Mouse (Mus musculus): ENCODE measurements at regions not wholly inside any gene's neighbourhood (a gene's known extent, or its start where the extent isn't known, plus 50 kb on each side); places are given as distances from the start of the nearest gene placed in this dataset.

DNA sequence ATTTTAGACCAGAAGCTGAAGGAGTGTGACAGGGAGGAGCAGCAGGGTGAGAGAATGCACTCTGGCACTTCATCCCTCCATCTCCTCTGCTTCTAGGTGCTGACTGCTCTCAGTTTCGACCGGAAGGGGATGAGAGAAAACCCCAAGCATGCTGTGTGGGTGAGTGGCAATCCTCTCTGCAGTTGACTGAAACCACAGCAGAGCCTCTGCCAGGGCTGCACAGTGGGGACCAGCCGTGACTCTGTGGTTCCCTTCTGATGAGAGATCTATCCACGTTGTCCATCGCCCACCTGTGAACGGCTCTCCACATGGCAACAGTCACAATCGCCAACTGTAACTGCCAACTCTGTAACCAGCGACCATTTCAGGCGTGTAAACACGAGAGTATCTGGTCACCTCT lies 64.6 kb upstream of the Ptpn13 start:
- H3K4me3 ChIP-seq (replicated peaks; ENCODE audit: control insufficient read depth, low read depth, low read length), result no peak overlapping the region
- H3K4me1 ChIP-seq (ENCODE audit: control insufficient read depth, insufficient read depth, low read length), result no peaks in the 10 kb centered on the region
- TF ChIP-seq POLR2A (IDR thresholded peaks at IDR 0.05; ENCODE audit: borderline replicate concordance, control insufficient read depth, low read depth, low read length), result no peak
- TF ChIP-seq CTCF (IDR thresholded peaks at IDR 0.05; ENCODE audit: control insufficient read depth, insufficient read depth, low read length), result no peak
- H3K27ac ChIP-seq (ENCODE audit: control insufficient read depth, insufficient read depth, low read depth, low read length, poor library complexity), result peak overlapping the region; percentile 15; the same call in 1 of the 2 replicates
- WGBS, result 51% methylated on average over 10 of the region's 10 CpGs

DNA sequence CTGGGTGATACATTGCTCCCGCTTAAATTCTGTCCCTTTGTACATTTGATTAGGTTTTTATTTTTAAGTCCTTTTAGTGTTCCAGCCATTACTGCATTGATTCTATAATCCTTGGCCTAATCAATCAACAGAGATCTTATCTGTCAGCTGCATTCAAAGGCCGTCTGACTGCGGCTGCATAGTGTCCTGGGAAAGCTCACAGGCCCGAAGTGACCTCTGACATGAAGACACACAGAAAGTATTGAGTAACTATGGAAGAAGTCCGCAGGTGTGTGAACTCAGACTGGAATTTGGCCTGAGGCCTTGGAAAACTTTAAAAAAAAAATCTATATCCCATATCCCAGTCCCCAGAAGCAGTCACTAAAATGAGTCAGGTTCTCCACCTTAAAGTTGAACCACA lies 67.4 kb upstream of the Ptpn13 start:
- Histone ChIP-seq H3K27ac (ENCODE audit: control insufficient read depth, insufficient read depth, low read depth, low read length, poor library complexity) (no peak overlapping the region), H3K4me1 (ENCODE audit: control insufficient read depth, insufficient read depth, low read length) (no peaks in the 10 kb centered on the region), H3K4me3 (replicated peaks; ENCODE audit: control insufficient read depth, low read depth, low read length) (no peak overlapping the region)
- WGBS, result 85% methylated on average over 5 of the region's 5 CpGs
- TF ChIP-seq POLR2A (IDR thresholded peaks at IDR 0.05; ENCODE audit: borderline replicate concordance, control insufficient read depth, low read depth, low read length) (no peak), CTCF (IDR thresholded peaks at IDR 0.05; ENCODE audit: control insufficient read depth, insufficient read depth, low read length) (no peak)

DNA sequence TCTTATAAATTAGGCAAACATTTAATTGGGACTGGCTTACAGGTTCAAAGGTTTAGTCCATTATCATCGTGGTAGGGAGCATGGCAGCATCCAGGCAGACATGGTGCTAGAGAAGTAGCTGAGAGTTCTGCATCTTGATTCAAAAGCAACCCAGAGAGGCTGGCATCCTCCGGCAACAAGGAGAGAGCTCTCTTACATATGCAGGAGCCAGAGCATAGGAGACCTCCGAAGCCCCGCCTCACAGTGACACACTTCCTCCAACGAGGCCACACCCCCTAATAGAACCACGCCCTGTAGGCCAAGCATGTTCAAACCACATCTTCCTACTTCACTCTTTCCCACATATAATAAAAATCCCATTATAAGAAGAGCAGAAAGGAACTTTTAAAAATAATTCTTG lies 68.5 kb upstream of the Ptpn13 start:
- H3K4me3 ChIP-seq (replicated peaks; ENCODE audit: control insufficient read depth, low read depth, low read length), result no peak overlapping the region
- TF ChIP-seq POLR2A (IDR thresholded peaks at IDR 0.05; ENCODE audit: borderline replicate concordance, control insufficient read depth, low read depth, low read length) (no peak), CTCF (IDR thresholded peaks at IDR 0.05; ENCODE audit: control insufficient read depth, insufficient read depth, low read length) (no peak)
- 57% methylated on average over 6 of the region's 6 CpGs for WGBS
- no peaks in the 10 kb centered on the region for H3K4me1 ChIP-seq (ENCODE audit: control insufficient read depth, insufficient read depth, low read length)
- H3K27ac ChIP-seq (ENCODE audit: control insufficient read depth, insufficient read depth, low read depth, low read length, poor library complexity), result no peak overlapping the region

DNA sequence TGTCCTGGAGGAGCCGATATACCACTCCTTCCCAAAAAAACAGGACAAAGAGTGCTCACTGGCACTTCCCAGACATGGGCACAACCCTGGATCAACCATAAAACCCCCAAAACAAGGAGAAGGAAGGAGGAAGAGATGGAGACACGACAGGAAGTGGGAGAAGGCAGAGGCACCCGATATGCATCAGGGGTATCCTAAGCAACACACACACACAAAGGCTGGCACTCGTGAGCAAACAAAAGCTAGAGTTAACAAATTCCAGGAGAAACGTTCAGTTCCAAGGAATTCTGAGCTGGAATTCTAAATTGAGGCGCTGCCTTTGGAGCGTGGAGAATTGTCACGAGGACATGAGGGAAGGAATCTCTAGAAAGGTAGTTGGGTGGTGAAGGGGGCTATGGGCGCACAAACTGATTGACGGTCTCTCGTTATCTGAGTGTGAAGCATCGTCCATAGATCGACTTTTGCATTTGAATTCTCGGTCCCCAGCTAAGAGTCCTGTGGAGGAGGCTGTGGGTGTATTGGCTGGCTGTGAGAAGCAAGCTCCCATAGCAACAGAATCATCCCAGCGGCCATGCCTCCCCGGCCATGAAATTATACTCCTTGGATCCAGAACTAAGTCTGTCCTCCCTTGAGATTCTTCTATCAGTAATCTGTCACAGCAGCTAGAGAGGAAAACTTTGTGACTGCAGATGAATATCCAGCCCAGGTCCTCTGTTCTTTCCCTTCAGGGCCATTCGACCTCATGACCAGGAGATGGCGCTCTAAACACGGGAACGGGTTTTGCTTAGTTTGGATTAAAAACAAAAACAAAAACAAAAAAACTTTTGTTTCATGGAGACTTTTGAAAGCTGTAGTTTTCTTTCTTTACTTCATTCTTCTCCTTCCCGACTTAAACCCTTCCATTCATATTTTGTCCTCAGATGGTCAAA lies 69.4 kb upstream of the Ptpn13 start:
- 42% methylated on average over 21 of the region's 21 CpGs for WGBS
- Histone ChIP-seq H3K4me1 (ENCODE audit: control insufficient read depth, insufficient read depth, low read length) (no peaks in the 10 kb centered on the region), H3K27ac (ENCODE audit: control insufficient read depth, insufficient read depth, low read depth, low read length, poor library complexity) (no peak overlapping the region), H3K4me3 (replicated peaks; ENCODE audit: control insufficient read depth, low read depth, low read length) (no peak overlapping the region)
- TF ChIP-seq CTCF (IDR thresholded peaks at IDR 0.05; ENCODE audit: control insufficient read depth, insufficient read depth, low read length), result peak; percentile 38
- no peak for TF ChIP-seq POLR2A (IDR thresholded peaks at IDR 0.05; ENCODE audit: borderline replicate concordance, control insufficient read depth, low read depth, low read length)

DNA sequence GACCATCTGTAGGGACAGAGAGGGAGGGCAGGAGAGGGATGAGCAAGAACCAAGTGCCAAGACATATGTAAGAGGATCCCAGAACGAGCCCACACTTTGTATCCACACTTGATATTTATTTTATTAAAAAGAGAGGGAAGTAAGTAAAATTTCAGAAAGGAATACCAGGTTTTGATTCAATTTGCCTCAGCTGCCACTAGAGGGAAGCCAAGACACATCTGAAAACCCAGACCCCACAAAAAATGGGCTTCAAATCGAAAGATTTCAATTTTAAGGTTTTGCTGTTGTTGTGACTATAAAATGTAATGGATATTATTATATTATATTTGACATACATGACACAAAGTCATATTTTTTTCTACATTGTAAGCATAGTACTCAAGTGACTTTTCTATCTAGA lies 81.1 kb upstream of the Ptpn13 start:
- H3K4me3 ChIP-seq (replicated peaks; ENCODE audit: control insufficient read depth, low read depth, low read length), result no peak overlapping the region
- TF ChIP-seq CTCF (IDR thresholded peaks at IDR 0.05; ENCODE audit: control insufficient read depth, insufficient read depth, low read length), result no peak
- no peak for TF ChIP-seq POLR2A (IDR thresholded peaks at IDR 0.05; ENCODE audit: borderline replicate concordance, control insufficient read depth, low read depth, low read length)
- H3K4me1 ChIP-seq (ENCODE audit: control insufficient read depth, insufficient read depth, low read length), result no peaks in the 10 kb centered on the region
- H3K27ac ChIP-seq (ENCODE audit: control insufficient read depth, insufficient read depth, low read depth, low read length, poor library complexity), result no peak overlapping the region
- 9% methylated on average over 2 of the region's 2 CpGs for WGBS

DNA sequence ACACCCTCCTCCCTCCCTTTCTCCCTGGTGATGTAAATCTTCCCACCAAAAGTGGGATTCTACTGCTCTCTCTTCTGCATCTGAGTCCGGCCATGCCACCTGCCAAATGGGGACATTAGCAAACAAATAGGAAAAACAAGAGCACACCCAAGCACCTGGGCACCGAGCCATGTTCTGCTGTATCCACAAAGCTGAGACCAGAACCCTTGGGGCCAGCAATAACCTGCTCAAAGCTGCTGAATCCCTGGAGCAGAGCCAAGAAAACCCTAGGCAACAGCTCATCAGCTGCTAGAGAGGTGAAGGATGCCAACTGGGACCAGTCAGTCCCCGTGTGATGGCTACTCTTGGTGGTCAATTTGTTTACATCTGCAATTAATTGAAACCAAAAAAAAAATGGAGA lies 83.5 kb upstream of the Ptpn13 start:
- no peak overlapping the region for H3K4me3 ChIP-seq (replicated peaks; ENCODE audit: control insufficient read depth, low read depth, low read length)

DNA sequence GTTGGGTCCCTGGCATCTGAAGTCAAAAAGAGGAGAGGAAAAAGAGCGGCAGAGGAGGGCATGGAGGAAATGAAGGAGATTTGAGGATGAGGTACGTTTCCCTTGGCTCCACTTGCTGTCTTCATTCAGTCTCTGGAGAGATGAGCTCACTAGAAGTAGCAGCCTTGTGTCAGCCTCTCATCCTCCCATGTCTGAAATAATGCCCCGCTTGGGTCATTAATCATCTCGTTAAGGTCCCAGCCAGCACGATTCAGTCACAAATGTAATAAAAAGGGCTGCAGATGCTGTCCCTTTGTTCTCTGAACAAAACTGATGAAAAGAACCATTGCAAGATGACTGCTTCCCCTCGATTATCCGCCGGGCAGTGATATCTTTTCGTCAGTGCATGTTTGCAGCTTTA lies 84.4 kb upstream of the Ptpn13 start:
- TF ChIP-seq CTCF (IDR thresholded peaks at IDR 0.05; ENCODE audit: control insufficient read depth, insufficient read depth, low read length) (no peak), POLR2A (IDR thresholded peaks at IDR 0.05; ENCODE audit: borderline replicate concordance, control insufficient read depth, low read depth, low read length) (no peak)
- no peak overlapping the region for H3K4me3 ChIP-seq (replicated peaks; ENCODE audit: control insufficient read depth, low read depth, low read length)
- no peaks in the 10 kb centered on the region for H3K4me1 ChIP-seq (ENCODE audit: control insufficient read depth, insufficient read depth, low read length)
- H3K27ac ChIP-seq (ENCODE audit: control insufficient read depth, insufficient read depth, low read depth, low read length, poor library complexity), result no peak overlapping the region
- WGBS, result 60% methylated on average over 9 of the region's 9 CpGs

More for the DNA sequence above, 83.5 kb upstream of the Ptpn13 start:
- 52% methylated on average over 3 of the region's 3 CpGs for WGBS
- H3K27ac ChIP-seq (ENCODE audit: control insufficient read depth, insufficient read depth, low read depth, low read length, poor library complexity), result no peak overlapping the region
- H3K4me1 ChIP-seq (ENCODE audit: control insufficient read depth, insufficient read depth, low read length), result no peaks in the 10 kb centered on the region
- no peak for TF ChIP-seq POLR2A (IDR thresholded peaks at IDR 0.05; ENCODE audit: borderline replicate concordance, control insufficient read depth, low read depth, low read length)
- no peak for TF ChIP-seq CTCF (IDR thresholded peaks at IDR 0.05; ENCODE audit: control insufficient read depth, insufficient read depth, low read length)

DNA sequence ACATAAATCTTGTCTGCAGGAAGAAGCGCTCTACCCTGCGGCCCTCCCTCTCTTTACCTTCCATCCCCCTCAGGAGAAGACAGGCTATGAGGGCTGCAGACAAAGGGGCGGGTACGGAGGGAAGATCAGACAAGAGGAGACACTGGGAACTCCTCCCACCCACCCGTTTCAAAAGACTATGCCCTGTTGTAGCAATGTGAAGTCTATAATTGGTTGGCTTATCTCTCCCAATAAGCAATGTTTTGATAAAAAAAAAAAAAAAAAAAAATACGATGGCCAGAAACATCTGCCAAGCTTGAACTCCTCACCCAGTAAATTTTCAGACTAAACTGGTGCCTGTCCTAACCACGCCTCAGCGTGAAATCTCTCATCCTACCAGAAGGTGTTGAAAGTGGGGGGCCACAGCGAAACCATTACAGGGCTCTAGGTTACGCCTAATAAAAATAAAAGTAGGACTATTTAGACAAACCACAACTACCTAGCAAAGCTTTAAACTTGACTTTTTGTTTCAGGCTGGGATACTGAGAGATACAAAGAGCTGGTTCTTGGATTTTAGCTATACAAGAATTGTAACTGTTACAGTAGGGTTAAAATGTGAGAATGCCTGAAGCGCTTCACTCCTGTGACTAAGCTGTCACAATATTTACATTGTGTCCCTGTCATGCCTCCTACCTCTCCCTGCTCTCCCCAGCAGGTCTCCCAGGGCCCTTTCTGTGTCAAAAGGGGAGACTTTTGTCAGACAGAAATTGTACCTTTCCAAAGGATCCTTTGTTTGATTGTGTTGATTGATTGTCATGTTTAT lies 88.1 kb upstream of the Ptpn13 start:
- Histone ChIP-seq H3K4me3 (replicated peaks; ENCODE audit: control insufficient read depth, low read depth, low read length) (no peak overlapping the region), H3K4me1 (ENCODE audit: control insufficient read depth, insufficient read depth, low read length) (no peaks in the 10 kb centered on the region), H3K27ac (ENCODE audit: control insufficient read depth, insufficient read depth, low read depth, low read length, poor library complexity) (no peak overlapping the region)
- WGBS, result 55% methylated on average over 11 of the region's 11 CpGs
- TF ChIP-seq POLR2A (IDR thresholded peaks at IDR 0.05; ENCODE audit: borderline replicate concordance, control insufficient read depth, low read depth, low read length) (no peak), CTCF (IDR thresholded peaks at IDR 0.05; ENCODE audit: control insufficient read depth, insufficient read depth, low read length) (no peak)
